Mouse (Mus musculus): Measurements from ENCODE around the gene Ppm1h.

The Ppm1h gene

GRCm38 (mm10) chr10:122678541-122679436 is at the start of gene Ppm1h:
Gene Ppm1h (plus strand): TSS chr10:122678762.
- in situ Hi-C loops (cut with MboI; ENCODE audit: low pct_unique_long_range_greater_than_20kb in 1 of 2, low sequenced_read_pairs in 2 of 2, unreplicated experiment in 1 of 2) = no loop called here

DNA sequence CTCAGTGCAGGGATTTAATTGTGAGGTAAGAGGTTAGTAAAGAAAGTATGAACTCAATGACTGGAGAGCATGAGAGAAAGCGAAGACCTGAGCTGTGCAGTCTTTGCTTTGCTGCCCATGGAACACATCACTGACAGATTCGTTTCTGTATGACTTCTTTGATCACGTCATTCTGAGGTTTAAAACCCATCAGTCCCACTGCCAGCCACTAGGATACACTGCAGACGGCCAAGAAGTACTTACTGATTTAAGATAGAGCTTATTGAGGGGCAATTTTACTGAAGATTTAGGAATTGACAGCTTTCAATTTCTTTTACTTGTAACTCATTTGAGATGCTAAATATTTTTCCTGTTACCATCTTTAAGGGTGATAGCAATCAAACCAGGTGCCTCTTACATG is 49.6 kb upstream of the Ppm1h start:
- in situ Hi-C loops (cut with MboI; ENCODE audit: low pct_unique_long_range_greater_than_20kb in 1 of 2, low sequenced_read_pairs in 2 of 2, unreplicated experiment in 1 of 2) = no loop called here

DNA sequence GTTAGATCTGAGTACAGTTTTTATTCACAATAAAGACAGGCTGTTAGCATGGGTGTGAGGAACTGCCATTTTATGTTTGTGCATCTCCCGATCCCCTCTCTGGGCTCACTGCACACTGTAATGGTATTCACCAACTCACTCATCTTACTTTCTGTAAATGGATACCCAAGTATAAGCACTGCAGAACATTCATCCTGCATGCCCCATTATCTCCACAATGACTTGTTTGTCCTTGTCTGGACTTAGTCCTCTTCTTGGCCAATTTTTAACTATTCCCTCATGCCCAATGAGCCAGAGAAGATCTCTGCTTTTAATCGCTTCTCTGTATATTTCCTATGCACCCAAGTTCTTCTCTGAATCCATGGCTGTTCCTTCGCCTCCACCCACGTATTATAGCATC is 38.7 kb upstream of the Ppm1h start:
- in situ Hi-C loops (cut with MboI; ENCODE audit: low pct_unique_long_range_greater_than_20kb in 1 of 2, low sequenced_read_pairs in 2 of 2, unreplicated experiment in 1 of 2) = no loop called here

GRCm38 (mm10) chr10:122641263-122641795 is 37.2 kb upstream of the Ppm1h start:
- in situ Hi-C loops (cut with MboI; ENCODE audit: low pct_unique_long_range_greater_than_20kb in 1 of 2, low sequenced_read_pairs in 2 of 2, unreplicated experiment in 1 of 2) = no loop called here

DNA sequence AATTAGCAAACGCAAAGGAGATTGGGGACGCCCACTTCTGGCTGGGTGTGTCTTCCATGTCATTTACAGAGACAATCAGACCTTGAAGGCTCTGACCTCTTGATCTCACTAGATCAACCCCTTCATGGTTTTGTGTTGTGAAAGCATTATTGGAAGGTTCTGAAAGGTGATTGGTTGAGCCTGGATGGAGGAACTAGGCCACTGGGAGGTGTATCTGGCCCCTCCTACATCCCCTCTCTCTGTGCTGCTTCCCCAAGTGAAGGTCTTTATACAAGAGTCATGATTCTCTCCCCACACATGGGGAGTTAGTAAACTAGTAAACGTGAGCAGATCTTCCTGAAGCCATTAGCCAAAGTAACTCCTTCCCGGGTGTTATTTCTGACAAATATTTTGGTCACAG is 36.4 kb upstream of the Ppm1h start:
- in situ Hi-C loops (cut with MboI; ENCODE audit: low pct_unique_long_range_greater_than_20kb in 1 of 2, low sequenced_read_pairs in 2 of 2, unreplicated experiment in 1 of 2) = no loop called here

DNA sequence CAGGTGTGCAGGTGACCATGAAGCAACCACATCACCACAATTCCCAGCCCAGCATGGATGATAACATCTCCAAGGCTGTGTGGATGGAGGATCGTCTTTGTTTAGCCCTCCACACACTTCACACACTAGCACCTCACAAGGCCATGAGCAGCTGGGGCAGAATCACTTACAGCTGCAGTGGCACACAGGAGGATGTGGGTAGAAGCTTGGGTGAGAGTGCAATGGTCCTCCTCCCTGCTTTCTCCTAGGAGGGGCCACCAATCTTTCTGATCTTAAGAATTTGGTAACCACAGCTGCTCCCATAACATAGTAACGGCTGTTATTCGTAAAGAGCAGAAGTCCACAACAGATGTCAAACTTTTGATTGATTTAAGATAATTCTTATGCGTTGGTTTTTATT is 26.6 kb upstream of the Ppm1h start:
- in situ Hi-C loops (cut with MboI; ENCODE audit: low pct_unique_long_range_greater_than_20kb in 1 of 2, low sequenced_read_pairs in 2 of 2, unreplicated experiment in 1 of 2) = no loop called here

DNA sequence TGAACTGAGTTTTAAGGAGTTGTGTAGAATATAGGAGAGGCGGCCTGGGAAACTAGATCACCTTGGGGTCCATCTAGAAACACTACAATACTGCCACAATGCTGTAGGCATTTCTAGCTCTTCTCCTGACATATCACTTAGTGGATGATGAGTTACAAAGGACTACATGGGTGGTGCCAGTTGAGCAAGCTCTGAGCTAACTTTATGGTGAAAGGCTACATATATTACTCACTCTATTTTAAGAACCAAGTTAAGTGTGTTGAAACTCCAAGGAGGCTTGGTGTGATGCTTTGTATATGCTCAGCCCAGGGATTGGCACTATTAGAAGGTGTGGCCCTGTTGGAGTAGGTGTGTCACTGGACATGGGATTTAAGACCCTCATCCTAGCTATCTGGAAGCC is 26.0 kb upstream of the Ppm1h start:
- in situ Hi-C loops (cut with MboI; ENCODE audit: low pct_unique_long_range_greater_than_20kb in 1 of 2, low sequenced_read_pairs in 2 of 2, unreplicated experiment in 1 of 2) = no loop called here

DNA sequence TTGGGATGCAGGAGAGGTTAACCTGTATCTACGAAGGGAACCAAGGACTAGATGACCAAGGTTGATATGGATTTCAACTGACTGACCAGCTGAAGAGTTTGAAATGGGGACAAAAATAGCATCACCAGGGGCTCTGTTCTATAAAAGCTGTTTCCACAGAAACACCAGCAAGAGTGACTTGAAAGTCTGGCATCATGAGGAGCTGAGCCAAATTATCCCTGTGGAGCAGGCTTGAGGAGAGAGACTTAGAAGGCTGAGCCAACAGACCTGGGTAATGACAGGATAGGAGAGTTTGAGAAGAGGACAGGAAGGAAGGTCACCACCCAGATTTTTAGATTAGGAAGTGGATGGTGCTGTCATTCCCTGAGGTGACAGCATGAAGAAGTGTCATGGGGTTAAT is 12.9 kb upstream of the Ppm1h start:
- in situ Hi-C loops (cut with MboI; ENCODE audit: low pct_unique_long_range_greater_than_20kb in 1 of 2, low sequenced_read_pairs in 2 of 2, unreplicated experiment in 1 of 2) = no loop called here

GRCm38 (mm10) chr10:122671253-122671652 is 7.3 kb upstream of the Ppm1h start:
- in situ Hi-C loops (cut with MboI; ENCODE audit: low pct_unique_long_range_greater_than_20kb in 1 of 2, low sequenced_read_pairs in 2 of 2, unreplicated experiment in 1 of 2) = no loop called here

- in situ Hi-C loops (cut with MboI; ENCODE audit: low pct_unique_long_range_greater_than_20kb in 1 of 2, low sequenced_read_pairs in 2 of 2, unreplicated experiment in 1 of 2) = no loop called here
These were observed 6.5 kb upstream of the Ppm1h start for GRCm38 (mm10) chr10:122672044-122672443.

DNA sequence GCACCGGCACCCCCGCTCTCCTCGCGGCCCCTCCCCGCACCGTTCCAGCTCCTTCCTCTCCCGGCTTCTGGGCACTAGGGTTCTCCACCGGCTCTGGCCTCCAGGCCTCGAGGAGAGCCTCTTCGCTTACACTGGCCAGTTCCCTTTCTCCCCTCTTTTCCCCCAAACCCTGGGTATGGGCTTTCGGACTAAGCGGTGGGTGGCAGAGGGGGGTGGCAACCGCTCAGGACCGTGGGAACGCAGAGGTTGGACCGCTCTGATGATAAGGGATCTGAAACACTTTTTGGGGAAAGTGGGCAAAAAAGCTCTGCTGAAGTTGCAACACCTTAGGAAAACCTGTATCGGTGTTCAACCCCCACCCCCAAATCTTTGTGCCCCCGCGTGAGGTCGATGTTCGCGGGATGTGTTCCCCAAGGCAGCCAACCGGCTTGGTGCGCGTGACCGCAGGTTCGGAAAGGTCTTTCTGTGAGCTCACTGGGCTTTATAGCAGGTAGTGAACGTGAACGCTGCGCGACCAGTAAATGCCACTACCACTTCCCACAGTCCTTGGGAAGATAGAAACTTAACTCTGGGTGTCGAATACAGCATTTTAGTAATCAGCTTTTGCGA is 979 bp downstream of the Ppm1h start:
- in situ Hi-C loops (cut with MboI; ENCODE audit: low pct_unique_long_range_greater_than_20kb in 1 of 2, low sequenced_read_pairs in 2 of 2, unreplicated experiment in 1 of 2) = no loop called here

- in situ Hi-C loops (cut with MboI; ENCODE audit: low pct_unique_long_range_greater_than_20kb in 1 of 2, low sequenced_read_pairs in 2 of 2, unreplicated experiment in 1 of 2) = no loop called here
These were observed 2.0 kb downstream of the Ppm1h start for GRCm38 (mm10) chr10:122680387-122681084.

- in situ Hi-C loops (cut with MboI; ENCODE audit: low pct_unique_long_range_greater_than_20kb in 1 of 2, low sequenced_read_pairs in 2 of 2, unreplicated experiment in 1 of 2) = no loop called here
These were observed 2.5 kb downstream of the Ppm1h start for GRCm38 (mm10) chr10:122681085-122681408.

GRCm38 (mm10) chr10:122683819-122684330 is 5.3 kb downstream of the Ppm1h start:
- in situ Hi-C loops (cut with MboI; ENCODE audit: low pct_unique_long_range_greater_than_20kb in 1 of 2, low sequenced_read_pairs in 2 of 2, unreplicated experiment in 1 of 2) = no loop called here

DNA sequence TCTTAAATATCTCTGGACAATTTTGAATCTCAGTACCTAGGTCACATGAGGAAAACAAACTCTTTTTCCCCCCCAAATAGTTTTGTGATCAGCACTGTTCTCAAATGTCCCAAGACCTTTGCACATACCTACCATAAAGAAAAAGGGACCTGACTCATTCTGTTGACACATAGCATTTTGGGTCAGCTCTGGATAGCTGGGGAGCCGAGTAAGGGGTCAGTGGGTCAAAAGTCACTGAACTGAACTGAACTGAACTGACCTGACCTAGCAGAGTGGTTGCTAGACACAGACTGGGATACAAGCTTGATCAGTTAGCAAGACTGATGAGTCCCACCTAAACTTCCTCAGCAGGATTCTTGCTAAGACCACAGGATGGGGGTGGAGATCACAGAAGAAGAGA is 6.7 kb downstream of the Ppm1h start:
- in situ Hi-C loops (cut with MboI; ENCODE audit: low pct_unique_long_range_greater_than_20kb in 1 of 2, low sequenced_read_pairs in 2 of 2, unreplicated experiment in 1 of 2) = no loop called here

DNA sequence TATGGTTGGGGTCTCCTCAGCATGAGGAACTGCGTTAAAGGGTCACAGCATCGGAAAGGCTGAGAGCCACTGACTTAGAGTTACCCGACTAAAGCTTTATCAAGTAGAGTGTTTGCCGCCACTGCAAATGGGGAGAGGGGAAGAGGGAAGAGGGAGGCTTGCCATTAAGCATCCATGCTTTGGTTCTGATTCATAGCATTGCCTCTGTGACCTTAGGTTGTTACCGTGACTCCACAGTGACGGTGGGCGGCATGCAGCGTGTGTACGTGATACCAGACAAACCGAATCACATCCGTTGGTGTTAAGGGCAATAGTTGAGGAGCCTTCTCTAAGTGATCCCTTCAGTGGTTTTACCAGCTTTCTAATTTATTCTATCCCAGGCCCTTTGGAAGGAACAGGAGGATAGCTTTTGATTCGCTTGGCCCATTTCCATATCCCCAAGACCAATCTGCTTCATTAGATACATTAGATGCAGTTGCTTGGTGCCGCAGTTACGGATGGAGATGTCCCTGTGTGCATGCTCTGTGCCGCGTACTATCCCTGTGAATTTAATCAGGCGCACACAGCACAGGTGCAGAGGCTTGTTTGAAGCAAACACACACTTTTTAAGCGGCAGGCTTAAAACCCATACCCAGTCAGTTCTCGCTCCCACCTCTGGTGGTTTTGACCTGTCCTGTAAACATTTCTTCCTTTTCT is 7.4 kb downstream of the Ppm1h start:
- in situ Hi-C loops (cut with MboI; ENCODE audit: low pct_unique_long_range_greater_than_20kb in 1 of 2, low sequenced_read_pairs in 2 of 2, unreplicated experiment in 1 of 2) = no loop called here

DNA sequence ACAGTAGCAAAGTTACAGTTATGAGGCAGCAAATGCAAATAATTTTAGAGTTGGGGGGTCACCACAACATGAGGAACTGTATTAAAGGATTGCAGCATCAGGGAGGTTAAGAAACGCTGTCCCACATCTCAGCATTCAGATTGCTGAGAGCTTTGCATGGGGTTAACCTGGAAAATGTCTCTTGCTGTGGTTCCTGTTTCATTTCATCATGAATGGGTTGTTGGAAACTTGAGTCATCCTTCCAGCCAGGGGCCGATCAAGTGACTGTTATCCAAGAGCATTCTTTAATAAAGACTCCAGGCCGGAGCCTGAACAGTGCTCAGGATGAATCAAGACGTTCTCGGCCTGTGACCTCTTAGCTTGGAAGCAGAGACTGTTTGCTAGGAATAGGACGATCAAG is 12.1 kb downstream of the Ppm1h start:
- in situ Hi-C loops (cut with MboI; ENCODE audit: low pct_unique_long_range_greater_than_20kb in 1 of 2, low sequenced_read_pairs in 2 of 2, unreplicated experiment in 1 of 2) = no loop called here

DNA sequence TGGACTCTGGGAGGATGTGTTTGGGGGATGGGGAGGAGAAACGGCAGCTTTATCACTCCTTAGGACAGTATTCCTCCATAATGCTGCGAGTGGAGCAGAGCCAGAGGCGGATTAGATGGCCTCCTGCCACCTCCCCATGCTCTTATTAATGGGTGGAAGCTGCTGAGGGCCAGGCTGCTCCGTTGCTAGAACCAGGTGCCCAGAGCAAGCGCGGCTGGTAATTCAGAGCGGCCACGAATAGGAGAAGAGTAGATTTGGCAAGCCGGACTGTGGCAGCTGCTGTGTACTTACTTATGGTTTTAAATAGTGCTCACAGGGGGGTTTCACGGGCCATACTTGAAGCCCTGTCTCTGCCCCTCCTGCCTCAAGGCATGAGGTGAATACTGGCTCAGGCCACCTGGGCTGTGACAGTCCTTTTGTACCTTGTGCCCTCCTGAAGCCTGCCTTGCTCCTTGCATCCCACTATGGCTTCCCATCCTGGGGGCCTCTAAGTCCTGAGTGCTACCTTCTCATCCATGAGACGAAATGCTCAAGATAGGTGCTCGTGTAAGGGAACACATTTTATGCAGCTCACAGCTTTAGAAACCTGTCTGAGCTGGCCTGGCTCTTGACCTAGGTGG is 14.7 kb downstream of the Ppm1h start:
- in situ Hi-C loops (cut with MboI; ENCODE audit: low pct_unique_long_range_greater_than_20kb in 1 of 2, low sequenced_read_pairs in 2 of 2, unreplicated experiment in 1 of 2) = no loop called here
